Mouse (Mus musculus): ENCODE data around the gene Ncoa1.

Ncoa1 gene

GRCm38 (mm10) chr12:4298626-4299025, 178.4 kb downstream of the Ncoa1 start:
- CTCF ChIA-PET: interaction anchor here in 1 of 4 experiments (1.1 kb wide), 1 partner anchor 191 kb away, joined by 4 read pairs; no protein-coding TSS in a partner anchor
- POLR2A ChIA-PET: interaction anchor here in 2 of 4 experiments (1.1 to 1.5 kb wide), 2 partner anchors 60 kb away, joined by 3 read pairs; no protein-coding TSS in a partner anchor

- ChIA-PET POLR2A (interaction anchor here in 3 of 4 experiments (0.7 to 3.2 kb wide), 20 partner anchors 9 to 168 kb away, joined by 3 to 26 read pairs (median 4); partner anchors contain the start of genes Cenpo (in 2 of the 3) and Ptrhd1 (in 2 of the 3)), CTCF (interaction anchor here in 3 of 4 experiments (0.5 to 1.7 kb wide), 4 partner anchors 10 to 188 kb away, joined by 3 to 5 read pairs (median 4); no protein-coding TSS in a partner anchor)
Observed at GRCm38 (mm10) chr12:4295881-4296280, 181.1 kb downstream of the Ncoa1 start.

DNA sequence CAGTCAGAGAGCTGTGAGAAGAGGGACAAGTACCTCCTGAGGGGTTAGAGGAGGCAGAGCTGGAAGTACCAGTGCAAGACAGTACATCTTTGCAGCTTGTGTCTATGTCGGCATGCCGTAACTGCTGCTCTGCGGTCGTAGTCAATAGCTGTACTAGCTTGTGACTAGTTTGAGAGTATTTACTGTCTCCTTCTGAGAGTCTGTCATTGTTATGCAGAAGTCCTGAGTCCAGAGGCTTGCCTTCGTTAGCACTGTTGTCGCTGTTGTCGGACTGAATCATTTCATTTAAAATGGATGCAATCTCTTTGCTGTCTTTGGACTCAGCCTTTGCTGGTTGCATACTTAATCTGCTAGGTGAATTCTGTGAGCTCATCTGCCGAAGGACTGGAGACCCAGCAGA, 181.7 kb downstream of the Ncoa1 start:
- POLR2A ChIA-PET: interaction anchor here in 3 of 4 experiments (0.7 to 3.2 kb wide), 20 partner anchors 9 to 168 kb away, joined by 3 to 26 read pairs (median 4); partner anchors contain the start of genes Cenpo (in 2 of the 3) and Ptrhd1 (in 2 of the 3)

DNA sequence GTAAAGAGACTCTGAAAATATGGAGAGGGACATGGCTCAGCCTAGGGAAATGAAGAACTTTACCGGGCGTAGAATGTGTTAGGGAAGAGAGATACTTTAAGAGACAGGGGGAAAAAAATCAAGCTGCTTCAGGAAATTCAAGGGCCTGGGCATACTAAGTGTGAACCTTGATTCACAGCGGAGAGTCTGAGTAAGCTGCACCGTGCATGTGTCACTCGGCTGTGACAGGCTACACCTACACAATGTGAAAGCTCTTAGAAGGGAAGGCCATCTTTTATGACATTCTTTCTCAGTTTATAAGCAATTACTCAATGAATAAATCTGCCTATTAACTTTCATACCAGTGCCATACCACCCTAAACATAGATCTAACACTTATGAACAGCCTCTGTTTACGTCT, 183.2 kb downstream of the Ncoa1 start:
- CTCF ChIA-PET: interaction anchor here in 1 of 4 experiments (0.5 kb wide), 1 partner anchor 237 kb away, joined by 3 read pairs; no protein-coding TSS in a partner anchor
- POLR2A ChIA-PET: interaction anchor here in 3 of 4 experiments (1.0 to 3.2 kb wide), 5 partner anchors 15 to 65 kb away, joined by 3 to 26 read pairs (median 4); no protein-coding TSS in a partner anchor

More for the DNA sequence above, 181.7 kb downstream of the Ncoa1 start:
- CTCF ChIA-PET: interaction anchor here in 3 of 4 experiments (0.5 to 1.7 kb wide), 4 partner anchors 10 to 188 kb away, joined by 3 to 5 read pairs (median 4); no protein-coding TSS in a partner anchor

GRCm38 (mm10) chr12:4285186-4285585, 191.8 kb downstream of the Ncoa1 start:
- ChIA-PET POLR2A (interaction anchor here in 3 of 4 experiments (0.8 to 2.0 kb wide), 8 partner anchors 10 to 143 kb away, joined by 3 to 4 read pairs (median 3); no protein-coding TSS in a partner anchor), CTCF (interaction anchor here in 2 of 4 experiments (0.7 to 1.2 kb wide), 2 partner anchors 10 to 586 kb away, joined by 5 to 6 read pairs; no protein-coding TSS in a partner anchor)

DNA sequence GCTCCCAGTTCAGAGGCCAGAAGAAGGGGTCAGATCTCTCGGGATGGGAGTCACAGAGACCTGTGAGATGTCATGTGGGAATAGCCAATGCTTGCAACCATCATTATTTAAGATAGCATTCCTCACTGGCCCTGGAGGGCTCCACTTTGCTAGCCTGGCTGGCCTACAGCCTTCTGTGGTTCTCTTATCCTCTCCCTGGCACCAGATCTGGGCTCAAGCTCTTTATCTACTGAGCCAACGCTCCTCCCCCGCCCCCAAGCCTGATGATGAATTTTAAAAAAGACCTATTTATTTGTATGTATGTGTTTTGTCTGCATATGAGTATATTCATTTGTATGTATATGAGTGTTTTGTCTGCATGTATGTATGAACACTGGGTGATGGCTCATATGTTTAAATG, 197.1 kb downstream of the Ncoa1 start:
- CTCF ChIA-PET: no interaction called here

GRCm38 (mm10) chr12:4278978-4279755, 197.8 kb downstream of the Ncoa1 start:
- CTCF ChIA-PET: no interaction called here
- POLR2A ChIA-PET: interaction anchor here in 3 of 4 experiments (0.5 to 1.3 kb wide), 5 partner anchors 12 to 239 kb away, joined by 3 to 6 read pairs (median 3); no protein-coding TSS in a partner anchor

More for the DNA sequence above, 197.1 kb downstream of the Ncoa1 start:
- POLR2A ChIA-PET: interaction anchor here in 3 of 4 experiments (0.8 to 1.3 kb wide), 4 partner anchors 10 to 15 kb away, joined by 3 to 4 read pairs (median 3); no protein-coding TSS in a partner anchor

DNA sequence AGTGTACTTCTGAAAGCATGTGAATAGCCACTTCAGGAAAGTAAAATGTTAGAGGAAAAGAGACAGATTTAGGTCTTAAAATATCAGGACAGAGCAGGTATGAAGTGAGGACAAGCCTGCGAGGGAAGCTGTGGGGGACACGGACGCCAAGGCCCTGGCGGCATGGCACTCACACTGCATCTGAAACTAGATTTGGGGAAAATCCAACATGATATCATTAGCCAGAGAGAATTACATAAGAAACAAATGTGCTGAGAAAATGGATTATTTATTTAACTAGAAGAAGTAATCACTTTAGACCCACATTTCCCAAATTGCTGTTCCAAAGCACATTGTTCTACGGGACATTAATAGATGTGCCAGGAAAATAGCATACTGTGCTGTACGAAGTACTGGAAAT, 205.9 kb downstream of the Ncoa1 start:
- ChIA-PET POLR2A (interaction anchor here in 2 of 4 experiments (0.5 kb wide), 2 partner anchors 63 to 678 kb away, joined by 3 to 5 read pairs; no protein-coding TSS in a partner anchor), CTCF (no interaction called here)

GRCm38 (mm10) chr12:4267765-4268164, 209.2 kb downstream of the Ncoa1 start:
- CTCF ChIA-PET: interaction anchor here in 2 of 4 experiments (0.5 to 0.6 kb wide), 2 partner anchors 209 to 720 kb away, joined by 3 read pairs; no protein-coding TSS in a partner anchor
- POLR2A ChIA-PET: interaction anchor here in 1 of 4 experiments (1.4 kb wide), 1 partner anchor 11 kb away, joined by 5 read pairs; no protein-coding TSS in a partner anchor

- ChIA-PET POLR2A (interaction anchor here (0.6 to 2.4 kb wide), 8 partner anchors 8 to 115 kb away, joined by 3 to 13 read pairs (median 4); partner anchors contain the start of genes Cenpo (in 2 of the 4) and Ptrhd1 (in 2 of the 4)), CTCF (no interaction called here)
Observed at GRCm38 (mm10) chr12:4252742-4253655, 224.0 kb downstream of the Ncoa1 start.

DNA sequence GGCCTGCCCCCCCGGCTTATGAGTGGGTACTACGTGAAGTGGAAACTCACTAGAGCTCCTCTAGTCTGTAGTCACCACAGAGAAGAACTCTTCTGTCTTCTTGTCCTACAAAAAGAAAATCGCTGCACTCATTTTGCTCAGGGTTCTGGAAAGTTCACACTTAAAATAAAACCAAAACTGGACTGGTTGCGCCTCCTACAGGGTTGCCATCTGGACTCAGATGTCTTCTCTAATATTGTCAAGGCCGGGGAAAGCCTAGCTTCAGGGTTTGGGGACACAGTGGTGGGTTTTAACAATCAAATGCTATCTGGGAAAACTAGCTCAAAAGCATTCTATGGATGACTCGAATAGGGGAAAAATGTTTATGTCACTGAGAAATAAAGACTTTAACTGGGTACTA, 227.2 kb downstream of the Ncoa1 start:
- CTCF ChIA-PET: interaction anchor here in 1 of 4 experiments (1.2 kb wide), 1 partner anchor 142 kb away, joined by 3 read pairs; no protein-coding TSS in a partner anchor
- POLR2A ChIA-PET: interaction anchor here in 3 of 4 experiments (0.7 to 3.6 kb wide), 5 partner anchors 12 to 655 kb away, joined by 3 to 21 read pairs (median 6); partner anchors contain the start of genes Cenpo (in 3 of the 3) and Ptrhd1 (in 3 of the 3)

GRCm38 (mm10) chr12:4245742-4246141, 231.2 kb downstream of the Ncoa1 start:
- POLR2A ChIA-PET: interaction anchor here (0.6 to 3.7 kb wide), 8 partner anchors 8 to 114 kb away, joined by 3 to 38 read pairs (median 6); partner anchors contain the start of genes Cenpo (in 3 of the 4) and Ptrhd1 (in 3 of the 4)
- CTCF ChIA-PET: interaction anchor here in 2 of 4 experiments (0.6 to 0.9 kb wide), 3 partner anchors 54 to 289 kb away, joined by 3 to 4 read pairs (median 3); no protein-coding TSS in a partner anchor

- POLR2A ChIA-PET: interaction anchor here (0.7 to 3.7 kb wide), 6 partner anchors 9 to 149 kb away, joined by 3 to 38 read pairs (median 4); partner anchors contain the start of genes Cenpo (in 2 of the 4) and Ptrhd1 (in 2 of the 4)
- CTCF ChIA-PET: interaction anchor here in 1 of 4 experiments (0.6 kb wide), 1 partner anchor 61 kb away, joined by 4 read pairs; no protein-coding TSS in a partner anchor
Observed at GRCm38 (mm10) chr12:4243805-4244204, 233.2 kb downstream of the Ncoa1 start.

DNA sequence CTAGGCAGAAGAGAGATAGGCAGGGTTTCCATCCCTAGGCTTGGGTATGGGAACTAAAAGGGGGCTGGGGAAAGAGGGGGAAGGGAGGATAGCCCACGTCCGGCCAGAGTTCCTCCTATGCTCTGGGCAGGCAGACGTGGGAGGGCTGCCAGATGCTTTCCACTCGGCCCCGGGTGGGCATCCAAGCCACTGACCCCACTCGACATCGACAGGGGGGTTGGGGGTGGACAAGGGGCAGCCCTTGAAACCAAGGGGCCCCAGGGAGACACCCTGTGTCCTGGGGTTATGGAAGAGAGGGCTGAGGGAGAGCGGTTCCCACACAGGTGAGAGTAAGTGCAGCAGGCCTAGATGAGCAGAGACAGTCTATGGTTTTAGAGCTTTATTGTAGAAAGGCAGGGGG, 236.7 kb downstream of the Ncoa1 start:
- ChIA-PET CTCF (interaction anchor here in 1 of 4 experiments (0.6 kb wide), 1 partner anchor 578 kb away, joined by 4 read pairs; no protein-coding TSS in a partner anchor), POLR2A (interaction anchor here in 3 of 4 experiments (0.6 to 1.2 kb wide), 6 partner anchors 12 to 599 kb away, joined by 3 to 11 read pairs (median 3); no protein-coding TSS in a partner anchor)

- ChIA-PET POLR2A (interaction anchor here in 2 of 4 experiments (0.6 to 4.5 kb wide), 3 partner anchors 12 to 119 kb away, joined by 3 to 105 read pairs (median 3); no protein-coding TSS in a partner anchor), CTCF (no interaction called here)
Observed at GRCm38 (mm10) chr12:4237481-4237880, 239.5 kb downstream of the Ncoa1 start.

DNA sequence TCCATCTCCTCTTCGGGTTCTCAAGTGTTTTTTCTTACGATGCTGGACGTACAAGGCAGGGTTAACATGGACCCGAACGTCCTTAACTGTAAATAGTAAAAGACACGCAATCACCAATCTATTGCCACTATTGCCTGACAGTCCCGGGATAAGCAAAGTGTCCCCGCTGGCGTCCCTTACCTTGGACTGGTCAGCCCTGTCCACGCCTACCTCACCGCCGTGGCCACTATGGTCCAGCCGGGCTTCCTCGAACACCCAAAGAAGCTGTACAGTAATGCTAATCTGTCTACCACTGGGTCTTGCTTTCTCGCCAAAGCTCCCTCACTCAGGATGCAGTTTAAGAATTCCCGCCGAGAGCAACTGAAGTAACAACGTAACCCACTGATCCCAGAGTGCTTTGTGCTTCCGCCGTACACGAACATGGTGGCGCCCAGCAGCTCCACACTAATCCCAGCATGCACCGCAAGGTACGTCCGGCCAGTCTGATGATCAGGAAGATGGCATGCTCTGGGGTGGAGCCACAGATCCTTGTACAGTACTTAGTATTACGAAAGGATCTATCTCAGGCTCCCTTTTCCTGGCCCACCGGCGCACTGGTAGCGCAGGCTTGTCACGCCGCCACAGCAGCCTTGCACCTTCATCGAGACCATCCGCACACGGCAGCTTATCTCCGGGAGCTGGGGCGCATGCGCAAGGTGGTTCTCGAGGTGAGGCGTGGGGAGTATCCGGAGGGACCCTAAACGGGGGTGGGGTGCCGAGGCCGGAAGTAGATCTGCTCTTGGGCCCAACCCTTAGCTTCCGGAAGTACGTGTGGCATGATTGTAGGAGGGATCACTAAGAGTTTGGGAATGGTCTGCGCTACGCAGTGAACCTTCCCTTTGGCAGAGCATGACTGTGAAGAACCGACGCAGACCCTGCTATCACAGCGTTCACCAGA, 243.1 kb downstream of the Ncoa1 start, which contains the start of the genes Ptrhd1 and Cenpo:
Ptrhd1 (plus strand) TSS at position 456 of the 937 bp plus-strand sequence.
Cenpo (minus strand) TSS at position 723 of the 937 bp plus-strand sequence.
- POLR2A ChIA-PET: interaction anchor here (0.5 to 4.5 kb wide), 117 partner anchors 8 to 1077 kb away, joined by 3 to 105 read pairs (median 4); partner anchors contain the start of genes Dnajc27 (in 2 of the 4), Adcy3 (in 1 of the 4), Fam228b (in 1 of the 4) and Gm3625 (in 1 of the 4)

More for the DNA sequence above, 243.1 kb downstream of the Ncoa1 start, which contains the start of the genes Ptrhd1 and Cenpo:
- CTCF ChIA-PET: interaction anchor here in 3 of 4 experiments (0.5 to 1.5 kb wide), 9 partner anchors 25 to 699 kb away, joined by 3 to 9 read pairs (median 3); no protein-coding TSS in a partner anchor
